Mouse (Mus musculus) embryonic facial prominence, embryonic 11.5 days (tissue): ENCODE data around the gene Mrgprf. TPM values are rescaled to one million over a fixed set of nuclear protein-coding genes. Genes with fewer than 3 reads are reported as not detected.
A peak's percentile ranks its signal among the peaks of the same experiment; 100 is the strongest.

Source experiments
- ATAC-seq: fragments of 200-750 bp; cut with Nextera tagmentation; replicated peaks from 2 replicates; pipeline ENCODE4 v1.8.0; 2017; ENCODE audit warnings: low read depth; ENCODE audit not compliant: insufficient number of reproducible peaks, low FRiP score, low TSS enrichment
- DNase-seq: peaks from one replicate; pipeline ENCODE4 v3.0.0-alpha.2; 2015; ENCODE audit warnings: low spot score
- H3K27ac ChIP-seq: fragments of 300-500 bp; sonication (generic); replicated peaks from 2 replicates; pipeline ENCODE4 v1.5.1; 2014; ENCODE audit warnings: mild to moderate bottlenecking, low read depth, low read length, control low read depth
- H3K27me3 ChIP-seq: fragments of 300-500 bp; sonication (generic); 2 replicates; pipeline ENCODE4 v1.6.1; 2014; ENCODE audit warnings: mild to moderate bottlenecking, low read length, moderate library complexity, mixed read lengths; ENCODE audit not compliant: control insufficient read depth, insufficient read depth
- H3K36me3 ChIP-seq: fragments of 300-500 bp; sonication (generic); replicated peaks from 2 replicates; pipeline ENCODE4 v1.6.1; 2014; ENCODE audit warnings: low read depth, mild to moderate bottlenecking, low read length, moderate library complexity, mixed read lengths; ENCODE audit not compliant: control insufficient read depth, insufficient read depth
- H3K4me1 ChIP-seq: fragments of 300-500 bp; sonication (generic); 2 replicates; pipeline ENCODE4 v1.6.1; 2014; ENCODE audit warnings: low read length, mixed read lengths; ENCODE audit not compliant: control insufficient read depth, insufficient read depth
- H3K4me2 ChIP-seq: fragments of 300-500 bp; sonication (generic); 2 replicates; pipeline ENCODE4 v1.6.1; 2014; ENCODE audit warnings: low read depth, mild to moderate bottlenecking, control low read depth, low read length, moderate library complexity
- H3K4me3 ChIP-seq: fragments of 300-500 bp; sonication (generic); 2 replicates; pipeline ENCODE4 v1.5.1; 2014; ENCODE audit warnings: low read depth, low read length, control low read depth
- H3K9ac ChIP-seq: fragments of 300-500 bp; sonication (generic); replicated peaks from 2 replicates; pipeline ENCODE4 v1.6.1; 2014; ENCODE audit warnings: mild to moderate bottlenecking, control low read depth, low read length
- H3K9me3 ChIP-seq: fragments of 300-500 bp; sonication (generic); replicated peaks from 2 replicates; pipeline ENCODE4 v1.6.1; 2016; ENCODE audit warnings: mild to moderate bottlenecking, low read length, inconsistent platforms, mixed read lengths; ENCODE audit not compliant: control insufficient read depth
- WGBS: fragments of 180-500 bp; shearing (Covaris S2); extraction: QIAGEN DNeasy Blood & Tissue Kit; methylation state at CpG from one replicate; pipeline ENCODE4 v1.1.7; 2014; 5-methylcytosine and 5-hydroxymethylcytosine counted together
- polyA plus RNA-seq: library from polyadenylated mRNA; unstranded; fragments of >200 nt; fragmentation: Nextera tagmentation; extraction: Ambion mirVana; gene quantifications from 2 replicates; pipeline ENCODE4 v1.2.1, GENCODE M21; 2014

Mrgprf gene
- polyA plus RNA-seq, 1 experiment from 2014 or later: 0.10 TPM

- Histone ChIP-seq H3K27ac (no peak overlapping the region), H3K27me3 (no peaks in the 10 kb centered on the region), H3K4me2 (no peak overlapping the region), H3K4me3 (no peak overlapping the region), H3K9me3 (no peaks in the 10 kb centered on the region), H3K9ac (no peak overlapping the region), H3K4me1 (no peaks in the 10 kb centered on the region), H3K36me3 (no peaks in the 10 kb centered on the region)
- DNase-seq (no peak), ATAC-seq (no peak)
- 88% methylated on average over 6 of the region's 6 CpGs for WGBS
Measured at GRCm38 (mm10) chr7:145333936-145334335, 33.3 kb downstream of the Mrgprf start.

GRCm38 (mm10) chr7:145334428-145335027 lies 33.9 kb downstream of the Mrgprf start:
- 56% methylated on average over 4 of the region's 4 CpGs for WGBS
- H3K27ac ChIP-seq: no peak overlapping the region
- no peaks in the 10 kb centered on the region for H3K9me3 ChIP-seq
- no peak for DNase-seq
- no peak for ATAC-seq
- H3K4me1 ChIP-seq: no peaks in the 10 kb centered on the region
- no peaks in the 10 kb centered on the region for H3K27me3 ChIP-seq
- no peak overlapping the region for H3K4me3 ChIP-seq
- H3K4me2 ChIP-seq: no peak overlapping the region
- no peak overlapping the region for H3K9ac ChIP-seq
- no peaks in the 10 kb centered on the region for H3K36me3 ChIP-seq

GRCm38 (mm10) chr7:145335199-145335598 lies 34.6 kb downstream of the Mrgprf start:
- Histone ChIP-seq H3K4me3 (no peak overlapping the region), H3K27me3 (no peaks in the 10 kb centered on the region), H3K4me2 (no peak overlapping the region), H3K9ac (no peak overlapping the region), H3K36me3 (no peaks in the 10 kb centered on the region), H3K4me1 (no peaks in the 10 kb centered on the region), H3K27ac (no peak overlapping the region), H3K9me3 (no peaks in the 10 kb centered on the region)
- ATAC-seq (no peak), DNase-seq (no peak)

GRCm38 (mm10) chr7:145335616-145336332 lies 35.1 kb downstream of the Mrgprf start:
- Histone ChIP-seq H3K4me2 (no peak overlapping the region), H3K9me3 (no peaks in the 10 kb centered on the region), H3K9ac (no peak overlapping the region), H3K4me1 (no peaks in the 10 kb centered on the region), H3K27ac (no peak overlapping the region), H3K4me3 (no peak overlapping the region), H3K27me3 (no peaks in the 10 kb centered on the region), H3K36me3 (no peaks in the 10 kb centered on the region)
- no peak for ATAC-seq
- DNase-seq: no peak
- 74% methylated on average over 3 of the region's 3 CpGs for WGBS

GRCm38 (mm10) chr7:145337889-145338288 lies 37.3 kb downstream of the Mrgprf start:
- Histone ChIP-seq H3K27me3 (no peaks in the 10 kb centered on the region), H3K9ac (no peak overlapping the region), H3K4me3 (no peak overlapping the region), H3K27ac (no peak overlapping the region), H3K4me2 (no peak overlapping the region), H3K4me1 (no peaks in the 10 kb centered on the region), H3K36me3 (no peaks in the 10 kb centered on the region), H3K9me3 (no peaks in the 10 kb centered on the region)
- ATAC-seq (no peak), DNase-seq (no peak)
- 68% methylated on average over 2 of the region's 2 CpGs for WGBS

GRCm38 (mm10) chr7:145340248-145340904 lies 39.7 kb downstream of the Mrgprf start:
- peak; percentile 31 for DNase-seq
- H3K4me2 ChIP-seq: no peak overlapping the region
- no peak overlapping the region for H3K4me3 ChIP-seq
- H3K27me3 ChIP-seq: no peaks in the 10 kb centered on the region
- no peaks in the 10 kb centered on the region for H3K36me3 ChIP-seq
- H3K9me3 ChIP-seq: no peaks in the 10 kb centered on the region
- peak; percentile 29; the same call in 1 of the 2 replicates for ATAC-seq
- no peaks in the 10 kb centered on the region for H3K4me1 ChIP-seq
- no peak overlapping the region for H3K9ac ChIP-seq
- no peak overlapping the region for H3K27ac ChIP-seq
- WGBS: 84% methylated on average over 5 of the region's 5 CpGs

Other genes starting within 250 kb of the Mrgprf start
- 0.84 TPM in 1 of 2 replicates, not detected in the other for gene 1810010D01Rik, start 92.7 kb upstream of the Mrgprf start, polyA plus RNA-seq
- gene Tpcn2, start 16.8 kb upstream of the Mrgprf start, polyA plus RNA-seq: 2.2 and 4.0 TPM in 2 replicates
- not detected in 2 replicates for gene Mrgprd, start 14.0 kb downstream of the Mrgprf start, polyA plus RNA-seq